Mouse (Mus musculus) c-Kit-positive CD71-positive TER-119-negative erythroid progenitor cells, embryonic 14.5 days (primary cell): ENCODE measurements around the gene Nisch.

ENCODE experiments used
- DNase-seq: peaks from one replicate; pipeline ENCODE4 v3.0.0-alpha.2; 2013; ENCODE audit warnings: low read depth

Gene Nisch

GRCm38 (mm10) chr14:31215157-31216002 is 1.4 kb downstream of the Nisch start:
- peak; percentile 67 for DNase-seq

- DNase-seq: no peak
Observed at GRCm38 (mm10) chr14:31214684-31215083, 2.1 kb downstream of the Nisch start.

GRCm38 (mm10) chr14:31213868-31214267 is 2.9 kb downstream of the Nisch start:
- no peak for DNase-seq

GRCm38 (mm10) chr14:31212499-31212898 is 4.2 kb downstream of the Nisch start:
- DNase-seq: no peak

- no peak for DNase-seq
Observed at GRCm38 (mm10) chr14:31211854-31212253, 4.9 kb downstream of the Nisch start.

GRCm38 (mm10) chr14:31209133-31209557 is 7.6 kb downstream of the Nisch start:
- DNase-seq: no peak

- DNase-seq: no peak
Observed at GRCm38 (mm10) chr14:31208084-31208483, 8.7 kb downstream of the Nisch start, which contains the start of gene Tnnc1. Gene Tnnc1, plus strand, starts transcription at chr14:31208312.

GRCm38 (mm10) chr14:31207070-31207830 is 9.5 kb downstream of the Nisch start:
- DNase-seq: peak; percentile 44

- peak; percentile 88 for DNase-seq
Observed at GRCm38 (mm10) chr14:31206472-31206981, 10.2 kb downstream of the Nisch start.

- DNase-seq: peak; percentile 28
Observed at GRCm38 (mm10) chr14:31205562-31206467, 10.9 kb downstream of the Nisch start.

GRCm38 (mm10) chr14:31205244-31205561 is 11.5 kb downstream of the Nisch start:
- no peak for DNase-seq

GRCm38 (mm10) chr14:31204844-31205243 is 11.9 kb downstream of the Nisch start:
- peak; percentile 29 for DNase-seq

GRCm38 (mm10) chr14:31200038-31200437 is 16.7 kb downstream of the Nisch start:
- no peak for DNase-seq

- no peak for DNase-seq
Observed at GRCm38 (mm10) chr14:31199599-31199998, 17.1 kb downstream of the Nisch start.

GRCm38 (mm10) chr14:31197547-31198516 is 18.9 kb downstream of the Nisch start:
- DNase-seq: no peak

- DNase-seq: peak; percentile 33
Observed at GRCm38 (mm10) chr14:31195968-31196367, 20.8 kb downstream of the Nisch start.

- DNase-seq: no peak
Observed at GRCm38 (mm10) chr14:31195521-31195920, 21.2 kb downstream of the Nisch start.

- no peak for DNase-seq
Observed at GRCm38 (mm10) chr14:31194891-31195513, 21.7 kb downstream of the Nisch start.

GRCm38 (mm10) chr14:31194441-31194840 is 22.3 kb downstream of the Nisch start:
- DNase-seq: no peak

GRCm38 (mm10) chr14:31193791-31194190 is 23.0 kb downstream of the Nisch start:
- no peak for DNase-seq
